Mouse (Mus musculus) hindbrain, postnatal 0 days (tissue): Measurements from ENCODE around the gene Cisd3. TPM values are rescaled to one million over a fixed set of nuclear protein-coding genes. Genes with fewer than 3 reads are reported as not detected.
A peak's percentile ranks its signal among the peaks of the same experiment; 100 is the strongest.
"Not testable (repeated sequence)": the region's sequence is repeated elsewhere in the genome, so short reads cannot be mapped to it uniquely, and the experiment has no call there.

Experiments used
- ATAC-seq: fragments of 200-750 bp; cut with Nextera tagmentation; 2 replicates; pipeline ENCODE4 v1.8.0; 2017; ENCODE audit warnings: mild to moderate bottlenecking, moderate TSS enrichment, moderate library complexity
- DNase-seq: peaks from one replicate; pipeline ENCODE4 v3.0.0-alpha.2; 2015; ENCODE audit warnings: low spot score
- H3K27ac ChIP-seq: fragments of 300-500 bp; sonication (generic); 2 replicates; pipeline ENCODE4 v1.5.1; 2014; ENCODE audit warnings: mild to moderate bottlenecking
- H3K27me3 ChIP-seq: fragments of 300-500 bp; sonication (generic); 2 replicates; pipeline ENCODE4 v1.6.1; 2014; ENCODE audit warnings: low read length, mixed read lengths; ENCODE audit not compliant: insufficient read depth
- H3K36me3 ChIP-seq: fragments of 300-500 bp; sonication (generic); 2 replicates; pipeline ENCODE4 v1.6.1; 2014; ENCODE audit warnings: low read length, mixed read lengths; ENCODE audit not compliant: insufficient read depth
- H3K4me1 ChIP-seq: fragments of 300-500 bp; sonication (generic); 2 replicates; pipeline ENCODE4 v1.6.1; 2014; ENCODE audit warnings: antibody characterized with exemption, low read length, mixed read lengths; ENCODE audit not compliant: insufficient read depth
- H3K4me2 ChIP-seq: fragments of 300-500 bp; sonication (generic); 2 replicates; pipeline ENCODE4 v1.6.1; 2014; ENCODE audit warnings: low read depth, mild to moderate bottlenecking, low read length, moderate library complexity, mixed read lengths
- H3K4me3 ChIP-seq: fragments of 300-500 bp; sonication (generic); 2 replicates; pipeline ENCODE4 v1.5.1; 2014; ENCODE audit warnings: low read length
- H3K9ac ChIP-seq: fragments of 300-500 bp; sonication (generic); replicated peaks from 2 replicates; pipeline ENCODE4 v1.6.1; 2014; ENCODE audit warnings: mild to moderate bottlenecking, low read length, moderate library complexity, mixed read lengths
- H3K9me3 ChIP-seq: fragments of 300-500 bp; sonication (generic); 2 replicates; pipeline ENCODE4 v1.6.1; 2016; ENCODE audit warnings: low read length, mixed read lengths
- CTCF ChIP-seq: IDR thresholded peaks from 2 replicates; pipeline ENCODE4 v1.5.1; 2016; ENCODE audit warnings: antibody characterized with exemption, control low read depth, low read depth
- WGBS: fragments of 180-500 bp; shearing (Covaris S2); extraction: QIAGEN DNeasy Blood & Tissue Kit; methylation state at CpG from one replicate; pipeline ENCODE4 v1.1.7; 2014; 5-methylcytosine and 5-hydroxymethylcytosine counted together
- polyA plus RNA-seq: library from polyadenylated mRNA; unstranded; fragments of >200 nt; fragmentation: Nextera tagmentation; extraction: Ambion mirVana; gene quantifications from 2 replicates; pipeline ENCODE4 v1.2.1, GENCODE M21; 2015
- total RNA-seq: library from RNA; depleted of rRNA; stranded (reverse); fragments of >200 nt; gene quantifications from 2 replicates; pipeline ENCODE4 v1.2.3, GENCODE M21; 2014; rRNA removed

Cisd3 gene
- 21.2 and 24.0 TPM in 2 replicates for total RNA-seq
- 47.6 and 52.0 TPM in 2 replicates for polyA plus RNA-seq

DNA sequence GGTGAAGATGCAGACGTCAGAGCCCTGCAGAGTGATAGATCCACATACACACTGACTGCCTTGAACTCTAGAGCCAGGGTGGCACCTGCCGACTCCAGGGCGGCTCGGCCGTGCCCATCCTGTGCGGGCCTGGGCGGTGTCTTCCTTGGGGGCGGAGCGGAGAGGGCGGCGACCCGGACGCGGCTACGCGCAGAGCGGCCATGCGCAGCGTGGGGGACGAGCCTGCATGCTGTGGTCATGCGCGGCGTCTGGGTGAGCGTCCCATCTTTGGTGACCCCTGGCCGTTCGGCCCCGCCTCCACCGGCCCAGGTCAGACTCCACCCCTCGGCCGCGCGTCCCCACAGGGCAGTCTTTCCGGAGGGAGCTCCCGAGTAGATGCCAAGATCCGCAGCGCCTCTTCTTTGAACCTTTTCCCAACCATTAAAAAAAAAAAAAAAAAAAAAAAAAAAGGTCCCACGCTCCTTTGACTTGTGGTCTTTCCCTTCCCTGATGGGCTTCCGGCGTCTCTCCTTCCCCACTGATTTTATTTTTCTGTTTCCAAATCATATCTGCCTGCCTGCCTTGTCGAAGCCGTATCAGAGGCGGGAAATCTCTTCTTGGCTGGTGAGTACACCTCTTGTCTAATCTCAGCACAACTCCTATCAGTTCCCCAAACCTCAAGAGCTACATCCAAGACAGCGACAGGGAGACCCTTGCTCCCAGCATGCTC lies at the start of gene Cisd3:
TSS of gene Cisd3 (plus strand) at position 214 of the 709 bp plus-strand sequence.
- Histone ChIP-seq H3K27ac (peak within 1 kb of the TSS; percentile 1; the same call in 1 of the 2 replicates), H3K9ac (peak within 1 kb of the TSS; percentile 33), H3K27me3 (no peaks in the 10 kb centered on the region), H3K4me3 (peak within 1 kb of the TSS; percentile 38), H3K4me2 (peak within 1 kb of the TSS; percentile 74), H3K4me1 (0 out of 2 replicates have a peak, but pooled peaks cover 8% of the 10 kb centered on the region), H3K9me3 (no peaks in the 10 kb centered on the region), H3K36me3 (peaks cover 15% of the 10 kb centered on the region)
- DNase-seq (peak; percentile 80), ATAC-seq (peak; percentile 71)
- TF ChIP-seq CTCF = no peak
- WGBS = 1% methylated on average over 43 of the region's 43 CpGs

DNA sequence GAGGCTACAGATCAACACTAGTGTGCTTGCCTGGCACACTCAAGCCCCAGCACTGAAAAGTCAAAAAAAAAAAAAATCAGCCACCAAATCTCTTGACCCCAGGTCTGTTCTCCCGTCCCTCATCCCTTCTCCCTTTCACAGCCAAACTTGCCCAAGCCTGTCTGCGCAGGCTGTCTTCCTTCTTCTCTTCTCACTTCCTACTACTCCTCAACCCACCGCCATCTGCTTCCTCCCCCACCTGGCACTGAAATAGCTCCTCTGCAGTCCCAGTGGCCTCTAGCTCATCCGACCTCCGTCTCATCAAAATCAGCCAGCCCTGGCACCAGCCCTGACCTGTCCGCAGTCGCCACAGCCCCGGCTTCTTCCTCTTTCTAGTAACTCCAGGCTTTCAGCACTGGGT lies 44.0 kb upstream of the Cisd3 start:
- Histone ChIP-seq H3K9me3 (no peaks in the 10 kb centered on the region), H3K9ac (no peak overlapping the region), H3K4me3 (no peak overlapping the region), H3K4me2 (no peak overlapping the region), H3K4me1 (no peaks in the 10 kb centered on the region), H3K36me3 (no peaks in the 10 kb centered on the region), H3K27me3 (no peaks in the 10 kb centered on the region), H3K27ac (no peak overlapping the region; the same call in 1 of the 2 replicates)
- TF ChIP-seq CTCF = no peak
- 54% methylated on average over 8 of the region's 8 CpGs for WGBS
- DNase-seq (no peak), ATAC-seq (peak; percentile 49; the same call in 1 of the 2 replicates)

DNA sequence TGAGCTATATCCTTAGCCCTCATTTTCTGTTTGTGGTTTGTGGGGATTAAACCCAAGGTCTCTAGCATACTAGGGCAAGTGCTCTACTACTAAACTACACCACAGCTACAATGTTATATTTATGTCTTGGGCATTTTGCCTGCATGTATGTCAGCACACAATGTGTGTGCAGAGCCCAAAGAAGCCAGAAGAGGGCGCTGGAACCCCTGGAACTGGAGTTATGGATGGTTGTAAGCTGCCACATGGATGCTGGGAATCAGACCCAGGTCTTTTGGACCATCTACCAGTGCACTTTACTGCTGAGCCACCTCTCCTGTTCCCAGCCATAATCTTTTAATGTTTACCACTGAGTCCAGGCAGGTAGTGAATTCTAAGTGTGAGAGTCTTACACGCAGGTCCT lies 42.9 kb upstream of the Cisd3 start:
- DNase-seq (no peak), ATAC-seq (no peak)
- no peaks in the 10 kb centered on the region for H3K9me3 ChIP-seq
- WGBS = 55% methylated on average over 2 of the region's 2 CpGs
- H3K4me3 ChIP-seq = no peak overlapping the region
- H3K27ac ChIP-seq = no peak overlapping the region
- peak; percentile 22; the same call in 1 of the 2 replicates for TF ChIP-seq CTCF
- H3K36me3 ChIP-seq = no peaks in the 10 kb centered on the region
- no peak overlapping the region for H3K4me2 ChIP-seq
- H3K9ac ChIP-seq = no peak overlapping the region
- H3K4me1 ChIP-seq = no peaks in the 10 kb centered on the region
- no peaks in the 10 kb centered on the region for H3K27me3 ChIP-seq

DNA sequence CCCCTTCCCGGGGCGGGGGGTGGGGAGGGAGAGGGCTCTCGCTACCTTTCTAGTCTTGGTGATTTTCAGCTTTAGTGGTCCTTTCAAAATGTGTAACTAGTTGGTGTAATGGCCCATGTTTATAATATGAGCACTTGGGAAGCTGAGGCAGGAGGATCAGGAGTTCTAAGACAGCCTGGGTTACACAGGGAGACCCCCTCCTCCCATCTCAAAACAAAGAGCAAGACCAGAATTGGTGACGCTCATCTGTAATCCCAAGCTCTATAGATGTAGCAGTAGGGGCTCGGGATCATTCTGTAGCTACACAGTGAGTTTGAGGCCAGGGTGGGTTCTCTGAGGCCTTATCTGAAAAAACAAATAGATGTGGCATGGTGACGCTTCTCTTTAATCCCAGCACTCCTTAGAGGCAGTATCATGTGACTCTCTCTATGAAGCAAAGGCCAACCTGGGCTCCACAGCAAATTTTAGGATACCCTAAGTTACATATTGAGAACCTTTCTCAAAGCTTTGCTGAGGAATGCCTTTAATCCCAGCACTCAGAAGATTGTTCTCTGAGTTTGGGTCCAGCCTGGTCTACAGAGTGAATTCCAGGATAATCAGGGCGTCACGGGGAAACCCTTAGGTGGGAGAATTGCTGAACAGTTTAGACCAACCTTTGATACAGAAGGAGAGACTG lies 42.1 kb upstream of the Cisd3 start:
- ATAC-seq (no peak), DNase-seq (no peak)
- Histone ChIP-seq H3K4me2 (no peak overlapping the region), H3K36me3 (no peaks in the 10 kb centered on the region), H3K9ac (no peak overlapping the region), H3K27me3 (no peaks in the 10 kb centered on the region), H3K4me3 (no peak overlapping the region), H3K27ac (no peak overlapping the region), H3K9me3 (no peaks in the 10 kb centered on the region), H3K4me1 (no peaks in the 10 kb centered on the region)
- WGBS = 84% methylated on average over 8 of the region's 8 CpGs
- TF ChIP-seq CTCF = no peak

DNA sequence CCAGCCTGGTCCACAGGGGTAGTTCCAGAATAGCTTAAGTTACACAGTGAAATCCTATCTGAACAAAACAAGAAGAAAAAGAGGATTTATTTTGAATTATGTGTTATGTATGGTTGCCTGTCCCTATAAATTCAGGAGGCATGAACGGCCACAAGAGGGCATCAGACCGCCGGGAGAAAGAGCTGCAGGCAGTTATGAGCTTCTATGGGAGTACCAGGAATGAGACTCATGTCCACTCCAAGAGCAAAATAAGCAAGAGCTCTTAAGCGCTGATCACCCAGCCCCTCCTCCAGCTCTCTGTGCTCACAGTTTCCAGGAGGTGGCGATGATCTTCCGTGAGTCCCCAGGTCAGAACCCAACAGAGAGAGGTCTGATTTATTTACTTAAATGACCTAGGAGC lies 40.8 kb upstream of the Cisd3 start:
- Histone ChIP-seq H3K4me2 (no peak overlapping the region), H3K27me3 (no peaks in the 10 kb centered on the region), H3K27ac (no peak overlapping the region), H3K9ac (no peak overlapping the region), H3K4me3 (no peak overlapping the region), H3K9me3 (no peaks in the 10 kb centered on the region), H3K36me3 (no peaks in the 10 kb centered on the region), H3K4me1 (no peaks in the 10 kb centered on the region)
- ATAC-seq = no peak
- peak; percentile 68 for DNase-seq
- TF ChIP-seq CTCF = peak; percentile 72
- WGBS = 2% methylated on average over 6 of the region's 6 CpGs

DNA sequence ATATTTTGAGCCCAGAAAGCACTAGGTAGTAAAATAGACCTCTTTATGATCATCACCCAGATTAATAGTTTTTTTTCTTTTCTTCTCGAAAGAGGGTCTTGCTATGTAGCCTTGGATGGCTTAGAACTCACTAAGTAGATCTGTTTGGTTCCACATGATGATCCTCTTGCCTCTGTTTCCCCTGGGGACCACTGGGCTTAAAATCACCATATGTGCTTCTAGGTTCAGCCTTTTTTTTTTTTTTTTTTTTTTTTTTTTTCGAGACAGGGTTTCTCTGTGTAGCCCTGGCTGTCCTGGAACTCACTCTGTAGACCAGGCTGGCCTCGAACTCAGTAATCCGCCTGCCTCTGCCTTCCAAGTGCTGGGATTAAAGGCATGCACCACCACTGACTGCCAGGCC lies 37.1 kb upstream of the Cisd3 start:
- not testable (repeated sequence) for DNase-seq, H3K27me3 ChIP-seq

DNA sequence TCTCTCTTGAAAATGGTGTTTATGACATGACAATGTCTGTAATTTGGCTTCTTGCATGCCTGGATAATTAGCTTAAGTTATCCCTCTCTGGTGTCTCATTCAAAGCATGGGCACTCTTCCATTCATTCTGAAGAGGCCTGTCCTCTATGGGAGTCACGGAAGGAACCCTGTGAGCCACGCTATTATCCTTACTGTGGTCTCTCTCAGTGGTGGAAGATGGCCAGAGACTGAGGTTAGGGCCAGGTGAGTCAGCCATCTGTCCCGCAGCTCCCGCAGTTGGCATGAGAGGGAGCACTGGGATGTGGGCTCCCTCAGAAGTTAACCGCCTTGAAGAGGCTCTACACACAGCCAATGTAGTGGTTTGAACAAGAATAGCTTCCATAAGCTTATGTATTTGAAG lies 35.3 kb upstream of the Cisd3 start:
- no peaks in the 10 kb centered on the region for H3K4me1 ChIP-seq
- no peaks in the 10 kb centered on the region for H3K9me3 ChIP-seq
- DNase-seq = no peak
- no peak for TF ChIP-seq CTCF
- no peaks in the 10 kb centered on the region for H3K36me3 ChIP-seq
- no peaks in the 10 kb centered on the region for H3K27me3 ChIP-seq
- ATAC-seq = no peak
- no peak overlapping the region for H3K27ac ChIP-seq
- H3K9ac ChIP-seq = no peak overlapping the region
- WGBS = 39% methylated on average over 5 of the region's 5 CpGs
- H3K4me3 ChIP-seq = no peak overlapping the region
- no peak overlapping the region for H3K4me2 ChIP-seq

More for the DNA sequence above, 37.1 kb upstream of the Cisd3 start:
- 86% methylated on average over 4 of the region's 4 CpGs for WGBS
- ATAC-seq, H3K9me3 ChIP-seq, H3K4me2 ChIP-seq, H3K4me3 ChIP-seq, H3K4me1 ChIP-seq, H3K27ac ChIP-seq, H3K9ac ChIP-seq, H3K36me3 ChIP-seq: not testable (repeated sequence)

DNA sequence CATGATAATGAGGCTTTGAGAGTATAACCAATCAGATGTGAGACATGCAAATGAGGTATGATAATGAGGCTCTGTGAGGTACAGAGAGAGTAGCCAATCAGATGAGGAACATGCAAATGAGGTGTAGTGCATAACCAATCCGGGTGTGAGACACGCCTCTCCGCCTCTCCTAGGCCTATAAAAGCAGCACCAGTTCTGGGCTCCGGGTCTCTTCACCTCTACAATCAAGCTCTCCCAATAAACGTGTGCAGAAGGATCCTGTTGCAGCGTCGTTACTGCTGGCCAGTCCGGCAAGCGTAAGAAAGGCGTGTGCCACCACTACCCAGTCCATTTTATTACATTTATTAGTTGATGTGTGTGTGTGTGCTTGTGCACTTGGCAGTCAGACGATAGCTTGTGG lies 32.2 kb upstream of the Cisd3 start:
- ATAC-seq, H3K36me3 ChIP-seq, H3K4me3 ChIP-seq, H3K4me1 ChIP-seq, H3K9ac ChIP-seq, H3K4me2 ChIP-seq, H3K9me3 ChIP-seq, H3K27ac ChIP-seq, H3K27me3 ChIP-seq, DNase-seq: not testable (repeated sequence)
- WGBS = 92% methylated on average over 11 of the region's 11 CpGs
